Mouse (Mus musculus) gastrocnemius, postnatal 10 days (tissue): ENCODE results near the gene Col4a4. TPM values are rescaled to one million over a fixed set of nuclear protein-coding genes. Genes with fewer than 3 reads are reported as not detected.

Experiments
- DNase-seq: peaks from one replicate; pipeline ENCODE4 v3.0.0; 2021; ENCODE audit warnings: mixed read lengths
- long read RNA-seq, 2 experiments: library from polyadenylated mRNA; stranded (forward); transcript quantifications; one replicate each; pipeline ENCODE4 v2.0.0; 2021
- total RNA-seq, 2 experiments: library from RNA; stranded (reverse); gene quantifications; 2 replicates each; pipeline ENCODE4 v1.2.3; 2021

Col4a4 gene
- total RNA-seq, result 1 to 10 TPM; 2.0 to 2.1 TPM
- long read RNA-seq, experiment 1, partial matches to known transcripts, result 0 of 2 reads
- long read RNA-seq, experiment 1, other reads (novel, unspliced or antisense), result 2 of 2 reads
- long read RNA-seq, experiment 2, partial matches to known transcripts, result 1 of 1 reads
- long read RNA-seq, experiment 2, other reads (novel, unspliced or antisense), result 0 of 1 reads

- DNase-seq, result peak; percentile 60
Observed at GRCm38 (mm10) chr1:82586713-82587399, at the start of gene Col4a4, which contains the start of gene Col4a3. Gene Col4a4 (minus strand): TSS chr1:82586849. Gene Col4a3 (plus strand): TSS chr1:82586921.

- no peak for DNase-seq
Observed at GRCm38 (mm10) chr1:82636321-82636720, 49.7 kb upstream of the Col4a4 start.

GRCm38 (mm10) chr1:82635254-82635620 lies 48.6 kb upstream of the Col4a4 start:
- no peak for DNase-seq

- peak; percentile 80 for DNase-seq
Observed at GRCm38 (mm10) chr1:82634545-82635253, 48.0 kb upstream of the Col4a4 start.

- no peak for DNase-seq
Observed at GRCm38 (mm10) chr1:82631169-82631792, 44.6 kb upstream of the Col4a4 start.

GRCm38 (mm10) chr1:82629495-82629894 lies 42.8 kb upstream of the Col4a4 start:
- no peak for DNase-seq

GRCm38 (mm10) chr1:82627652-82628051 lies 41.0 kb upstream of the Col4a4 start:
- DNase-seq, result no peak

- no peak for DNase-seq
Observed at GRCm38 (mm10) chr1:82625474-82625873, 38.8 kb upstream of the Col4a4 start.

GRCm38 (mm10) chr1:82624934-82625333 lies 38.3 kb upstream of the Col4a4 start:
- no peak for DNase-seq

- DNase-seq, result no peak
Observed at GRCm38 (mm10) chr1:82619981-82620380, 33.3 kb upstream of the Col4a4 start.

- no peak for DNase-seq
Observed at GRCm38 (mm10) chr1:82618592-82618991, 31.9 kb upstream of the Col4a4 start.

- no peak for DNase-seq
Observed at GRCm38 (mm10) chr1:82618001-82618400, 31.4 kb upstream of the Col4a4 start.

- DNase-seq, result no peak
Observed at GRCm38 (mm10) chr1:82612061-82612660, 25.5 kb upstream of the Col4a4 start.

- no peak for DNase-seq
Observed at GRCm38 (mm10) chr1:82608646-82609262, 22.1 kb upstream of the Col4a4 start.

- no peak for DNase-seq
Observed at GRCm38 (mm10) chr1:82605856-82606255, 19.2 kb upstream of the Col4a4 start.

GRCm38 (mm10) chr1:82605347-82605746 lies 18.7 kb upstream of the Col4a4 start:
- no peak for DNase-seq

GRCm38 (mm10) chr1:82603198-82603950 lies 16.7 kb upstream of the Col4a4 start:
- DNase-seq, result no peak

- peak; percentile 44 for DNase-seq
Observed at GRCm38 (mm10) chr1:82596864-82597596, 10.4 kb upstream of the Col4a4 start.

- no peak for DNase-seq
Observed at GRCm38 (mm10) chr1:82590266-82590665, 3.6 kb upstream of the Col4a4 start.

- no peak for DNase-seq
Observed at GRCm38 (mm10) chr1:82585981-82586380, 668 bp downstream of the Col4a4 start.

- no peak for DNase-seq
Observed at GRCm38 (mm10) chr1:82578320-82578719, 8.3 kb downstream of the Col4a4 start.
